Mouse (Mus musculus): ENCODE data around the gene Sp2. TPM values are rescaled to one million over a fixed set of nuclear protein-coding genes. Genes with fewer than 3 reads are reported as not detected.

Sp2 gene
- polyA plus RNA-seq, 1 experiment from 2014 or later: 15.8 TPM

- peak; percentile 96 for ATAC-seq (replicated peaks; ENCODE audit: insufficient number of reproducible peaks, low FRiP score, low TSS enrichment, low read depth)
These were observed 66.5 kb downstream of the Sp2 start, which contains the start of gene Cdk5rap3 for GRCm38 (mm10) chr11:96916044-96916884. Cdk5rap3 (minus strand) TSS chr11:96916496.

GRCm38 (mm10) chr11:96912682-96913081 lies 70.1 kb downstream of the Sp2 start:
- no peaks in the 10 kb centered on the region; the same call in 1 of the 2 replicates for H3K4me1 ChIP-seq (ENCODE audit: control insufficient read depth, insufficient read depth, low read length)
- no peak for ATAC-seq (replicated peaks; ENCODE audit: insufficient number of reproducible peaks, low FRiP score, low TSS enrichment, low read depth)
- H3K4me2 ChIP-seq (ENCODE audit: low read depth, low read length): no peak overlapping the region
- no peak for DNase-seq (ENCODE audit: low spot score)
- H3K9me3 ChIP-seq (replicated peaks; ENCODE audit: control insufficient read depth, low read length): no peaks in the 10 kb centered on the region
- H3K27ac ChIP-seq (replicated peaks; ENCODE audit: low read depth, low read length): no peak overlapping the region
- no peaks in the 10 kb centered on the region for H3K27me3 ChIP-seq (ENCODE audit: control insufficient read depth, insufficient read depth, low read length)
- H3K9ac ChIP-seq (replicated peaks; ENCODE audit: low read length): no peak overlapping the region
- no peak overlapping the region for H3K4me3 ChIP-seq (ENCODE audit: low read depth, low read length)
- H3K36me3 ChIP-seq (replicated peaks; ENCODE audit: control insufficient read depth, insufficient read depth, low read depth, low read length): no peaks in the 10 kb centered on the region; the same call in 1 of the 2 replicates
- 87% methylated on average over 11 of the region's 11 CpGs for WGBS

More at GRCm38 (mm10) chr11:96916044-96916884, 66.5 kb downstream of the Sp2 start, which contains the start of gene Cdk5rap3:
- peak; percentile 100 for DNase-seq (ENCODE audit: low spot score)
- Histone ChIP-seq H3K27me3 (ENCODE audit: control insufficient read depth, insufficient read depth, low read length) (no peaks in the 10 kb centered on the region), H3K4me1 (ENCODE audit: control insufficient read depth, insufficient read depth, low read length) (no peaks in the 10 kb centered on the region; the same call in 1 of the 2 replicates), H3K9me3 (replicated peaks; ENCODE audit: control insufficient read depth, low read length) (no peaks in the 10 kb centered on the region), H3K36me3 (replicated peaks; ENCODE audit: control insufficient read depth, insufficient read depth, low read depth, low read length) (no peaks in the 10 kb centered on the region), H3K27ac (replicated peaks; ENCODE audit: low read depth, low read length) (no peak within 1 kb of the TSS), H3K9ac (replicated peaks; ENCODE audit: low read length) (peak within 1 kb of the TSS; percentile 78), H3K4me2 (ENCODE audit: low read depth, low read length) (peak within 1 kb of the TSS; percentile 87), H3K4me3 (ENCODE audit: low read depth, low read length) (peak within 1 kb of the TSS; percentile 75)
- WGBS: under 1% methylated on average over 55 of the region's 55 CpGs

- no peaks in the 10 kb centered on the region for H3K27me3 ChIP-seq (ENCODE audit: control insufficient read depth, insufficient read depth, low read length)
- no peaks in the 10 kb centered on the region for H3K4me1 ChIP-seq (ENCODE audit: control insufficient read depth, insufficient read depth, low read length)
- no peak overlapping the region for H3K4me2 ChIP-seq (ENCODE audit: low read depth, low read length)
- H3K9ac ChIP-seq (replicated peaks; ENCODE audit: low read length): no peak overlapping the region
- no peak overlapping the region for H3K27ac ChIP-seq (replicated peaks; ENCODE audit: low read depth, low read length)
- H3K36me3 ChIP-seq (replicated peaks; ENCODE audit: control insufficient read depth, insufficient read depth, low read depth, low read length): no peaks in the 10 kb centered on the region; the same call in 1 of the 2 replicates
- DNase-seq (ENCODE audit: low spot score): peak; percentile 89
- no peaks in the 10 kb centered on the region for H3K9me3 ChIP-seq (replicated peaks; ENCODE audit: control insufficient read depth, low read length)
- no peak overlapping the region for H3K4me3 ChIP-seq (ENCODE audit: low read depth, low read length)
- 27% methylated on average over 7 of the region's 7 CpGs for WGBS
- peak; percentile 49 for ATAC-seq (replicated peaks; ENCODE audit: insufficient number of reproducible peaks, low FRiP score, low TSS enrichment, low read depth)
These were observed 72.8 kb downstream of the Sp2 start for GRCm38 (mm10) chr11:96910003-96910402.

GRCm38 (mm10) chr11:96908594-96908993 lies 74.2 kb downstream of the Sp2 start:
- H3K4me3 ChIP-seq (ENCODE audit: low read depth, low read length): no peak overlapping the region
- no peak overlapping the region for H3K27ac ChIP-seq (replicated peaks; ENCODE audit: low read depth, low read length)
- H3K36me3 ChIP-seq (replicated peaks; ENCODE audit: control insufficient read depth, insufficient read depth, low read depth, low read length): no peaks in the 10 kb centered on the region; the same call in 1 of the 2 replicates
- H3K4me2 ChIP-seq (ENCODE audit: low read depth, low read length): no peak overlapping the region
- WGBS: 88% methylated on average over 12 of the region's 12 CpGs
- no peak for ATAC-seq (replicated peaks; ENCODE audit: insufficient number of reproducible peaks, low FRiP score, low TSS enrichment, low read depth)
- no peaks in the 10 kb centered on the region for H3K27me3 ChIP-seq (ENCODE audit: control insufficient read depth, insufficient read depth, low read length)
- no peak for DNase-seq (ENCODE audit: low spot score)
- no peak overlapping the region for H3K9ac ChIP-seq (replicated peaks; ENCODE audit: low read length)
- no peaks in the 10 kb centered on the region for H3K9me3 ChIP-seq (replicated peaks; ENCODE audit: control insufficient read depth, low read length)
- H3K4me1 ChIP-seq (ENCODE audit: control insufficient read depth, insufficient read depth, low read length): no peaks in the 10 kb centered on the region

GRCm38 (mm10) chr11:96906431-96907161 lies 76.2 kb downstream of the Sp2 start:
- DNase-seq (ENCODE audit: low spot score) (no peak), ATAC-seq (replicated peaks; ENCODE audit: insufficient number of reproducible peaks, low FRiP score, low TSS enrichment, low read depth) (no peak)
- Histone ChIP-seq H3K4me2 (ENCODE audit: low read depth, low read length) (no peak overlapping the region), H3K27me3 (ENCODE audit: control insufficient read depth, insufficient read depth, low read length) (no peaks in the 10 kb centered on the region), H3K9me3 (replicated peaks; ENCODE audit: control insufficient read depth, low read length) (no peaks in the 10 kb centered on the region), H3K4me1 (ENCODE audit: control insufficient read depth, insufficient read depth, low read length) (peaks cover 3% of the 10 kb centered on the region; the same call in 1 of the 2 replicates), H3K36me3 (replicated peaks; ENCODE audit: control insufficient read depth, insufficient read depth, low read depth, low read length) (no peaks in the 10 kb centered on the region; the same call in 1 of the 2 replicates), H3K4me3 (ENCODE audit: low read depth, low read length) (no peak overlapping the region), H3K27ac (replicated peaks; ENCODE audit: low read depth, low read length) (no peak overlapping the region), H3K9ac (replicated peaks; ENCODE audit: low read length) (no peak overlapping the region; the same call in 1 of the 2 replicates)
- 64% methylated on average over 15 of the region's 15 CpGs for WGBS

Other genes with a start within 250 kb of the Sp2 start
- gene Snx11, start 205.4 kb downstream of the Sp2 start, polyA plus RNA-seq (2014; fragmentation: Nextera tagmentation; extraction: Ambion mirVana): 9.8 and 10.4 TPM in 2 replicates
- 160 and 179 TPM in 2 replicates for gene Cbx1, start 193.8 kb downstream of the Sp2 start, polyA plus RNA-seq (2014; fragmentation: Nextera tagmentation; extraction: Ambion mirVana)
- gene Nfe2l1, start 153.0 kb downstream of the Sp2 start, polyA plus RNA-seq (2014; fragmentation: Nextera tagmentation; extraction: Ambion mirVana): 30.3 and 32.5 TPM in 2 replicates
- gene Copz2, start 133.1 kb downstream of the Sp2 start, polyA plus RNA-seq (2014; fragmentation: Nextera tagmentation; extraction: Ambion mirVana): 61.1 and 61.2 TPM in 2 replicates
- 76.0 and 76.2 TPM in 2 replicates for gene Cdk5rap3, start 66.5 kb downstream of the Sp2 start, polyA plus RNA-seq (2014; fragmentation: Nextera tagmentation; extraction: Ambion mirVana)
- 1.7 and 2.8 TPM in 2 replicates for gene Prr15l, start 54.9 kb downstream of the Sp2 start, polyA plus RNA-seq (2014; fragmentation: Nextera tagmentation; extraction: Ambion mirVana)
- gene Pnpo, start 39.0 kb downstream of the Sp2 start, polyA plus RNA-seq (2014; fragmentation: Nextera tagmentation; extraction: Ambion mirVana): 26.7 and 29.0 TPM in 2 replicates
- 0.29 and 0.45 TPM in 2 replicates for gene Sp6, start 30.4 kb upstream of the Sp2 start, polyA plus RNA-seq (2014; fragmentation: Nextera tagmentation; extraction: Ambion mirVana)
- gene Scrn2, start 47.0 kb upstream of the Sp2 start, polyA plus RNA-seq (2014; fragmentation: Nextera tagmentation; extraction: Ambion mirVana): 20.4 and 26.0 TPM in 2 replicates
- gene Lrrc46, start 58.4 kb upstream of the Sp2 start, polyA plus RNA-seq (2014; fragmentation: Nextera tagmentation; extraction: Ambion mirVana): 1.1 and 1.3 TPM in 2 replicates
- gene Mrpl10, start 58.6 kb upstream of the Sp2 start, polyA plus RNA-seq (2014; fragmentation: Nextera tagmentation; extraction: Ambion mirVana): 85.7 and 91.2 TPM in 2 replicates
- 4.3 and 5.8 TPM in 2 replicates for gene Osbpl7, start 67.7 kb upstream of the Sp2 start, polyA plus RNA-seq (2014; fragmentation: Nextera tagmentation; extraction: Ambion mirVana)
- not detected in 2 replicates for gene Tbx21, start 132.4 kb upstream of the Sp2 start, polyA plus RNA-seq (2014; fragmentation: Nextera tagmentation; extraction: Ambion mirVana)
- 3.3 and 4.8 TPM in 2 replicates for gene Tbkbp1, start 168.5 kb upstream of the Sp2 start, polyA plus RNA-seq (2014; fragmentation: Nextera tagmentation; extraction: Ambion mirVana)
- gene Kpnb1, start 204.9 kb upstream of the Sp2 start, polyA plus RNA-seq (2014; fragmentation: Nextera tagmentation; extraction: Ambion mirVana): 98.7 and 103 TPM in 2 replicates